Mouse (Mus musculus): ENCODE data around the gene Cyp46a1. TPM values are rescaled to one million over a fixed set of nuclear protein-coding genes. Genes with fewer than 3 reads are reported as not detected.

Cyp46a1 gene
- polyA plus RNA-seq, 1 experiment from 2014 or later: 14.9 TPM

DNA sequence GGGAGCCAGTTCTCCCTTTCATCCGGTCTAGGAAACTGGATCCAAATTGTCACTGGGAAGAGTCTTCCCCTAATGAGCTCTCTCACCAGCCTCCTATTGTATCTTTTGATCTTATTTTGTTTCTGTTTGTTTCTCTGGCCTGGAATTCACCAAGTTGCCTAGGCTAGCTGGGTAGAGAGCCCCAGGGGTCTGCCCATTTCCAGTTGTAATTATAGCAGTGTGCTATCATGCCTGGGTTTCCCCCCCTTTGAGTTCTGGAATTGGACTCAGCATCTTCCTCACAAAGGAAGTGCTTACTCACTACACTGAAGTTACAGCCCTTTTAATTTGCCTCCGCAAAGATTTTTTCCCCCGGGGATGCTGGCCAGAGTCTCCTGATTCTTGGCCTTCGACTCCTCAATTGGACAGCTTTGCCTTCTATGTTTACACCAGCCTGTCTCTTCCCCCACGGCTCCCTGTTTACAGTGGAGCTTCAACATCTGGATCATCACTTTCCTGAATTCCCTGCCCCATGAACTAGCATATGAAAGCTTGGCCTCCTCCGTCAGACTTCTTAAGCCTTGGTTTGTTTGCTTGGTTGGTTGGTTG lies 30.3 kb upstream of the Cyp46a1 start:
- H3K9ac ChIP-seq: peak overlapping the region; percentile 2; the same call in 1 of the 2 replicates
- H3K27ac ChIP-seq (replicated peaks): no peak overlapping the region
- no peaks in the 10 kb centered on the region for H3K36me3 ChIP-seq
- H3K4me2 ChIP-seq: no peak overlapping the region
- no peak overlapping the region for H3K4me3 ChIP-seq
- no peaks in the 10 kb centered on the region for H3K9me3 ChIP-seq
- H3K4me1 ChIP-seq (replicated peaks): peaks cover 13% of the 10 kb centered on the region
- 41% methylated on average over 6 of the region's 6 CpGs for WGBS
- ATAC-seq (ENCODE audit: low read depth): no peak
- H3K27me3 ChIP-seq: peaks cover 10% of the 10 kb centered on the region; the same call in 1 of the 2 replicates

DNA sequence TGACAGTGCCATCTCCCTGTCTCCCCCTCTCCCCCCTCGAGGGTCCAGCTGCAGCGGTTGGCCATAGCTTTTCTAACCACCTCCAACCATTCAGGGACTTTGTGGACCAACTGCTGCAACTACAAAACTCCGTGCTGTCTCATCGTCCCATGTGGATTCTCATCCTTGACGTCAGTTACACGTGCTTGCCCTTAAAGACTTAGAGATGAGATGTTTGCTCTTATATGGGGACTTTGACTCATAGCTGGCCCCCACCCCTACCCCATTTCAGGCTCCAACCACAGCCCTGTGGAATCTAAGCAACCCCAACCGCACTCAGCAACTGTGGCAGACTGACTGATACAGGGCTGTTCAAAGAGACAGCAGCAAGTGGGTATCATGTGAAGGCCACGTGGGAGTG lies 29.0 kb upstream of the Cyp46a1 start:
- peaks cover 13% of the 10 kb centered on the region for H3K4me1 ChIP-seq (replicated peaks)
- no peak overlapping the region for H3K4me3 ChIP-seq
- H3K4me2 ChIP-seq: no peak overlapping the region
- H3K9ac ChIP-seq: no peak overlapping the region
- 80% methylated on average over 8 of the region's 8 CpGs for WGBS
- H3K27me3 ChIP-seq: peaks cover 10% of the 10 kb centered on the region; the same call in 1 of the 2 replicates
- no peak overlapping the region for H3K27ac ChIP-seq (replicated peaks)
- no peak for ATAC-seq (ENCODE audit: low read depth)
- H3K9me3 ChIP-seq: no peaks in the 10 kb centered on the region
- H3K36me3 ChIP-seq: no peaks in the 10 kb centered on the region

DNA sequence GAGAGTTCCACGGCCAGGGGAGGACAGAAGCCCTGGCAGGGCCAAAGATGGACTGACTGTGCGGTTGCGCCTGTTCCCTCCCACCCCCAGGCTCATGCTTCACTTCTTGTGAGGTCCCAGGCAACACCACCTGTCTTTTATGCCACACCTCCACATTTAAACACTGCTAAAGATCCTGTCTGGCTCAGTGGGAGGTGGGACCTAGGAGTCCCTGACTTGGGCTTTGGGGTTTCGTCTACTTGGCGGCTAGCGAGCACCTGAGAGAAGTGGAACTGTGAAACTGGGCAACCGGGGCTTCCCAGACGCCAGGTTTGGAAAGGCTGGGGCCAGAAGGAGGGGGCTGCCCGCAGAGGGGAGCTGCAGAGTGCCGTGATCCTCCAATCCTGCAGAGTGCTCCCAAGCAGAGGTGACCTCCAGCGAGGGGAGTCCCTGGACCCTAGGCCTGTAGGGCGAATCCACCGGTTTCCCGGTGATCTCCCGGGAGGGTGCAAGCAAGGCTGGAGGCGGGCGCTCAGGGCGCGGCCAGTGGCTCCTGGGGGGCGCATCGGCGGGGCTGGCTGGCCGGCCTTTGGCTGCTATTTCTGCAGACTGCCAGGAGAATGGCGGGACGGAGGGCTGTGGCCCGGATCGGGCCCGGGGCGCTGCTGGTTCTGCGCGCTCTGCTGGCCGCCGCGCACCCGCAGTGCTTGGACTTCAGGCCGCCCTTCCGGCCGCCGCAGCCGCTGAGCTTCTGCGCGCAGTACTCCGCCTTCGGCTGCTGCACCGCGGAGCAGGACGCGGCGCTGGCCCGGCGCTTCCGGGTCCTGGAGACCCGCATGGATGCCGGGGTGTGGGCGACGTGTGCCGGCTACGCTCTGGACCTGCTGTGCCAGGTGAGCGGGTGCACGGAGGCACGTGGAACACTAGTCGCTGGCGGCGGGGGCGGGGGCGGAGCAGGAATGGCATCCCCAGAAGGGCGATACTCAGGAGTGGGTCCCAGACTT lies 28.1 kb upstream of the Cyp46a1 start, which contains the start of gene Hhipl1:
TSS of gene Hhipl1 (plus strand) at position 459 of the 983 bp plus-strand sequence.
- Histone ChIP-seq H3K4me2 (peak within 1 kb of the TSS; percentile 77), H3K4me1 (replicated peaks) (peaks cover 13% of the 10 kb centered on the region), H3K27ac (replicated peaks) (peak within 1 kb of the TSS; percentile 19; the same call in 1 of the 2 replicates), H3K9me3 (no peaks in the 10 kb centered on the region), H3K36me3 (no peaks in the 10 kb centered on the region), H3K27me3 (peaks cover 10% of the 10 kb centered on the region; the same call in 1 of the 2 replicates), H3K9ac (peak within 1 kb of the TSS; percentile 74), H3K4me3 (peak within 1 kb of the TSS; percentile 57)
- peak; percentile 61 for ATAC-seq (ENCODE audit: low read depth)
- 4% methylated on average over 67 of the region's 67 CpGs for WGBS

- Histone ChIP-seq H3K27me3 (peaks cover 10% of the 10 kb centered on the region; the same call in 1 of the 2 replicates), H3K9me3 (no peaks in the 10 kb centered on the region), H3K9ac (no peak overlapping the region), H3K4me1 (replicated peaks) (peaks cover 17% of the 10 kb centered on the region), H3K4me2 (no peak overlapping the region), H3K27ac (replicated peaks) (no peak overlapping the region), H3K4me3 (no peak overlapping the region), H3K36me3 (no peaks in the 10 kb centered on the region)
- 23% methylated on average over 14 of the region's 14 CpGs for WGBS
- ATAC-seq (ENCODE audit: low read depth): no peak
These were observed 26.6 kb upstream of the Cyp46a1 start for GRCm38 (mm10) chr12:108307553-108307952.

- 89% methylated on average over 16 of the region's 16 CpGs for WGBS
- no peak overlapping the region for H3K4me2 ChIP-seq
- ATAC-seq (ENCODE audit: low read depth): no peak
- H3K4me3 ChIP-seq: no peak overlapping the region
- peaks cover 21% of the 10 kb centered on the region for H3K4me1 ChIP-seq (replicated peaks)
- no peak overlapping the region for H3K27ac ChIP-seq (replicated peaks)
- no peaks in the 10 kb centered on the region for H3K9me3 ChIP-seq
- H3K36me3 ChIP-seq: no peaks in the 10 kb centered on the region
- no peak overlapping the region for H3K9ac ChIP-seq
- peaks cover 10% of the 10 kb centered on the region; the same call in 1 of the 2 replicates for H3K27me3 ChIP-seq
These were observed 25.8 kb upstream of the Cyp46a1 start for GRCm38 (mm10) chr12:108308363-108308856.

- 62% methylated on average over 7 of the region's 8 CpGs for WGBS
- peaks cover 21% of the 10 kb centered on the region for H3K4me1 ChIP-seq (replicated peaks)
- no peaks in the 10 kb centered on the region for H3K9me3 ChIP-seq
- peaks cover 10% of the 10 kb centered on the region; the same call in 1 of the 2 replicates for H3K27me3 ChIP-seq
- no peaks in the 10 kb centered on the region for H3K36me3 ChIP-seq
- no peak overlapping the region for H3K4me2 ChIP-seq
- ATAC-seq (ENCODE audit: low read depth): no peak
- H3K4me3 ChIP-seq: no peak overlapping the region
- no peak overlapping the region for H3K27ac ChIP-seq (replicated peaks)
- H3K9ac ChIP-seq: no peak overlapping the region
These were observed 24.9 kb upstream of the Cyp46a1 start for GRCm38 (mm10) chr12:108309116-108309794.

DNA sequence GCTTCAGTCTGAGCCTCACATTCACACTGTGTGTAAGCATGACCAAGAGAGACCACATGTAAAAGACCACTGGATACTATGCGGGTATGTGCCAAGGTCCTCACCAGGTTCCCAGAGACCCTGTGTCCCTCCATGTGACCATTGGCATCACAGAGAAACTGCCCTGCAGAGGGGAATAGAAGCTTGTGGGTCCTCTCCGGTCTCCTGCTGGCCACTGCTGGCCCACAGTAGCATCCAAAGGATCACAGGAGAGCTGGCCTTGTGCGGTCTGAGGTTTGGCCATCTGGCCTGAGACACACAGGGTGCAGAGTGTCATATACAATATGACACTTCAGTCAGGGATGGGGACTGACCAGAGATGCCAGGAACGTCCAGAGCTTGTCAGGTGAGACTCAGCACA lies 24.1 kb upstream of the Cyp46a1 start:
- no peak overlapping the region for H3K9ac ChIP-seq
- H3K4me1 ChIP-seq (replicated peaks): peaks cover 21% of the 10 kb centered on the region
- WGBS: 88% methylated on average over 4 of the region's 4 CpGs
- H3K27me3 ChIP-seq: peaks cover 8% of the 10 kb centered on the region; the same call in 1 of the 2 replicates
- H3K9me3 ChIP-seq: no peaks in the 10 kb centered on the region
- no peak overlapping the region for H3K4me2 ChIP-seq
- H3K27ac ChIP-seq (replicated peaks): no peak overlapping the region
- H3K36me3 ChIP-seq: no peaks in the 10 kb centered on the region
- ATAC-seq (ENCODE audit: low read depth): no peak
- no peak overlapping the region for H3K4me3 ChIP-seq

DNA sequence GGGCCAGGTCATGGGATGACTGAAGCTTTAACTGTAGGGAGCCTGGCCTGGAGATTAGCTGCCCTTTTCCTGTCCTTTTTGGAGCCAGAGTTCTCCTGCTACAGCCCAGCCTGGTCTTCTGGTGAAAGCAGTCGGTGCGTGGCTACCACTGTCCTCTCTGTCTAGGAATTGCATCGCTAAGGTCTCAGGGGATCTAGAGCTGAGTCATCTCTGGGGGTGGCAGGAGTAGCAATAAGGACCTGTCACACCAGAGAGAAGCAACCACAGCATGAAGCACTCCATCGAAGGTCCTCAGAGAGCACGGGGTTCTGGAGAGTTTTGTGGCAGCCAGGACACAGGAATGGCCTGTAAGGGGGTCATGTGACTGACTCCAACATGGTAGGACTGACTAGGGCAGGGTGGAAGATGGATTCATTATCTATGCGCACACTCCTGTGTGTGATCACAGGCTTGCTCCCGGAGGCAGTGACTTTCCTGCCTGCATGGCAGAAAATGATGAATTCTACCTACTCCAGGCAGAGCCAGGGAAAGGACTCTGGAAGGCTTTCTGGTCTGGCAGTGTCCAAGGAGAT lies 23.6 kb upstream of the Cyp46a1 start:
- H3K4me2 ChIP-seq: no peak overlapping the region
- no peak overlapping the region for H3K27ac ChIP-seq (replicated peaks)
- no peak overlapping the region for H3K4me3 ChIP-seq
- H3K9me3 ChIP-seq: no peaks in the 10 kb centered on the region
- peaks cover 3% of the 10 kb centered on the region; the same call in 1 of the 2 replicates for H3K27me3 ChIP-seq
- H3K4me1 ChIP-seq (replicated peaks): peaks cover 21% of the 10 kb centered on the region
- H3K36me3 ChIP-seq: no peaks in the 10 kb centered on the region
- H3K9ac ChIP-seq: no peak overlapping the region
- 77% methylated on average over 7 of the region's 7 CpGs for WGBS
- no peak for ATAC-seq (ENCODE audit: low read depth)

GRCm38 (mm10) chr12:108311741-108312290 lies 22.4 kb upstream of the Cyp46a1 start:
- no peak overlapping the region for H3K27ac ChIP-seq (replicated peaks)
- H3K36me3 ChIP-seq: no peaks in the 10 kb centered on the region
- H3K4me1 ChIP-seq (replicated peaks): peaks cover 15% of the 10 kb centered on the region
- H3K9me3 ChIP-seq: no peaks in the 10 kb centered on the region
- WGBS: 92% methylated on average over 27 of the region's 27 CpGs
- H3K4me2 ChIP-seq: no peak overlapping the region
- H3K9ac ChIP-seq: no peak overlapping the region
- ATAC-seq (ENCODE audit: low read depth): no peak
- no peak overlapping the region for H3K4me3 ChIP-seq
- H3K27me3 ChIP-seq: peaks cover 12% of the 10 kb centered on the region

- Histone ChIP-seq H3K27me3 (peaks cover 17% of the 10 kb centered on the region), H3K4me3 (no peak overlapping the region), H3K4me1 (replicated peaks) (peaks cover 20% of the 10 kb centered on the region), H3K9ac (no peak overlapping the region), H3K36me3 (no peaks in the 10 kb centered on the region), H3K9me3 (no peaks in the 10 kb centered on the region), H3K27ac (replicated peaks) (no peak overlapping the region), H3K4me2 (no peak overlapping the region)
- WGBS: 30% methylated on average over 6 of the region's 6 CpGs
- no peak for ATAC-seq (ENCODE audit: low read depth)
These were observed 21.7 kb upstream of the Cyp46a1 start for GRCm38 (mm10) chr12:108312432-108312851.

GRCm38 (mm10) chr12:108313244-108313772 lies 20.9 kb upstream of the Cyp46a1 start:
- Histone ChIP-seq H3K4me2 (no peak overlapping the region), H3K36me3 (no peaks in the 10 kb centered on the region), H3K27ac (replicated peaks) (no peak overlapping the region), H3K9ac (no peak overlapping the region), H3K27me3 (peaks cover 26% of the 10 kb centered on the region), H3K9me3 (no peaks in the 10 kb centered on the region), H3K4me1 (replicated peaks) (peaks cover 26% of the 10 kb centered on the region), H3K4me3 (no peak overlapping the region)
- ATAC-seq (ENCODE audit: low read depth): no peak
- 78% methylated on average over 1 of the region's 1 CpGs for WGBS

Data from neural tube, embryonic 13.5 days (tissue).